Mouse (Mus musculus) limb, embryonic 12.5 days (tissue): ENCODE results near the gene Atg10. TPM values are rescaled to one million over a fixed set of nuclear protein-coding genes. Genes with fewer than 3 reads are reported as not detected.

Experiments used
- ATAC-seq: fragments of 200-750 bp; cut with Nextera tagmentation; 2 replicates; pipeline ENCODE4 v1.8.0; 2017; ENCODE audit warnings: low read depth, moderate TSS enrichment; ENCODE audit not compliant: insufficient number of reproducible peaks, insufficient read depth, low FRiP score, low TSS enrichment
- H3K27ac ChIP-seq: fragments of 300-500 bp; sonication (generic); 2 replicates; pipeline ENCODE4 v1.5.1; 2016; ENCODE audit warnings: mild to moderate bottlenecking, moderate library complexity
- H3K27me3 ChIP-seq: fragments of 300-500 bp; sonication (generic); 2 replicates; pipeline ENCODE4 v1.6.1; 2016; ENCODE audit warnings: mild to moderate bottlenecking, moderate library complexity
- H3K36me3 ChIP-seq: fragments of 300-500 bp; sonication (generic); 2 replicates; pipeline ENCODE4 v1.6.1; 2016; ENCODE audit warnings: mild to moderate bottlenecking, moderate library complexity
- H3K4me1 ChIP-seq: fragments of 300-500 bp; sonication (generic); replicated peaks from 2 replicates; pipeline ENCODE4 v1.6.1; 2016
- H3K4me2 ChIP-seq: fragments of 300-500 bp; sonication (generic); 2 replicates; pipeline ENCODE4 v1.6.1; 2016; ENCODE audit warnings: mild to moderate bottlenecking, moderate library complexity
- H3K4me3 ChIP-seq: fragments of 300-500 bp; sonication (generic); replicated peaks from 2 replicates; pipeline ENCODE4 v1.5.1; 2016; ENCODE audit warnings: mild to moderate bottlenecking
- H3K9ac ChIP-seq: fragments of 300-500 bp; sonication (generic); replicated peaks from 2 replicates; pipeline ENCODE4 v1.6.1; 2016; ENCODE audit warnings: mild to moderate bottlenecking, moderate library complexity
- H3K9me3 ChIP-seq: fragments of 300-500 bp; sonication (generic); 2 replicates; pipeline ENCODE4 v1.6.1; 2016; ENCODE audit warnings: mild to moderate bottlenecking, moderate library complexity
- WGBS: fragments of 180-500 bp; shearing (Covaris S2); methylation state at CpG from one replicate; pipeline ENCODE4 v1.1.7; 2016; 5-methylcytosine and 5-hydroxymethylcytosine counted together
- polyA plus RNA-seq: library from polyadenylated mRNA; unstranded; fragments of >200 nt; fragmentation: Nextera tagmentation; extraction: Ambion mirVana; gene quantifications from 2 replicates; pipeline ENCODE4 v1.2.1, GENCODE M21; 2016

Atg10 gene
- polyA plus RNA-seq, 1 experiment from 2014 or later, result 15.4 TPM

DNA sequence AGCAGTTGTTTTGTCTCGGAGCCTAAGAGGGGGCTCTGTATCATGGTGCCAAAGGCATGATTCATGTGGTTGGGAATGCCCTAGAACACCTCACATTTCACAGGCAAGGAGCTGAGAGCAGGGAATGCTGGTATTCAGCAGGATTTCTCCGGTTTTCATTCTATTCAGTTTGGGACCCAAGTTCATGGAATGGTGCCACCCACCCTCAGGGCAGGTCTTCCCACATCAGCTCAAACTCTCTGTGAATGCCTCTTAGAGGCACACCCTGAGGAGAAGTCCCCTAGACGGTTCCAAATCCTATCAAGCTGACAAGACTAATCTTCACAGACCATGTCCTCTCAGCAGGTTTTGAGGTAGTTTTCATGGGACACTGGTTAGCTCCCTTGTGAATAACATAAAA lies 211.9 kb downstream of the Atg10 start:
- H3K4me1 ChIP-seq, result no peaks in the 10 kb centered on the region
- H3K4me2 ChIP-seq, result no peak overlapping the region
- 74% methylated on average over 3 of the region's 3 CpGs for WGBS
- no peak for ATAC-seq
- no peaks in the 10 kb centered on the region for H3K9me3 ChIP-seq
- H3K36me3 ChIP-seq, result no peaks in the 10 kb centered on the region
- H3K9ac ChIP-seq, result no peak overlapping the region
- H3K27ac ChIP-seq, result no peak overlapping the region
- no peak overlapping the region for H3K4me3 ChIP-seq
- no peaks in the 10 kb centered on the region for H3K27me3 ChIP-seq

DNA sequence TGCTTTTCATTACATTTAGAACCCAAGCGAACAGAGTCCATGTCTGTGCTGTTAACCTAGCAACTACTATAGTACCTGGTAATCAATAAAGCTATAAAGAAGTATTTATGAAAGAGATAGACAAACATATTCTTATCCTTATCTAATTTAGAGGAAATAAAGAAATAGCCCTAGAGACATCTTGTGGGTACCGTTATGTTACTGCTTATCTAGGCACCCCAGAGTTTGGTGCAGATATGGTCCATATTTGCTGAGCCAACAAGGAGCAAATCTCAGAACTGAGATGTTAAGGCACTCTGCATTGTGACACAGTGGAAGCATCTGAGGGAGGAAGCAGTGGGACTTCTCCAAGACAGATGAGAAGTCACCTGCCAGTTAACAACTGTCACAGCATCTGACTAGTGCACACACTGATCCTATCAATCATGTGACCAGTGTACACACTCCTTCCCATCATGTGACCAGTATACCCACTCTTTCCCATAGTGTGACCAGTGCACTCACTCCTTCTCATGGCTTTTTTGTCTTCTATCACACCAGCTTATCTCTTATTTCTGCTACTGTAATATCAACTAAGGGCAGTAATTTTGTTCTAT lies 228.6 kb downstream of the Atg10 start:
- WGBS, result 74% methylated on average over 2 of the region's 2 CpGs
- Histone ChIP-seq H3K27ac (no peak overlapping the region), H3K9me3 (no peaks in the 10 kb centered on the region), H3K4me3 (no peak overlapping the region), H3K9ac (no peak overlapping the region), H3K36me3 (no peaks in the 10 kb centered on the region), H3K4me2 (no peak overlapping the region), H3K4me1 (no peaks in the 10 kb centered on the region), H3K27me3 (no peaks in the 10 kb centered on the region)
- no peak for ATAC-seq

DNA sequence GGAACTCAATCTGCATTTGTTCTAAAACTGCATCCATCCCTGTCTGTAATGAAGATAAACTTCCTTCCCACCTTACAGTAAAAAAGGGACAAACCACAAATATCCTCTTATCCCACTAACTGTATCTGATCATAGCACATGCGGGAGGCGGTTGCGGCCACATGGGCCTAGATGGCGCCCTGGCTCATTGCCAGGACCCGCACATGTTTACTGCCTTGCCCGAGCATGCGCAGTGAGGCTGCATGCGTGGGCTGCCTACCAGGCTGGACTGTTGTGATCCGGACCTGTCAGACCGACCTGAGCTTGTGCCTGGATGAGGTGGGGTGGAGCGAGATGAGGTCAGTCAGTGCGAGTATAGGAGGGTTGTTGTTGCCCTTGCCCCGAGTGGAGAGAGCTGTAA lies 230.2 kb downstream of the Atg10 start:
- H3K9me3 ChIP-seq, result no peaks in the 10 kb centered on the region
- H3K27me3 ChIP-seq, result no peaks in the 10 kb centered on the region
- no peak for ATAC-seq
- H3K27ac ChIP-seq, result no peak overlapping the region
- no peaks in the 10 kb centered on the region for H3K36me3 ChIP-seq
- no peak overlapping the region for H3K4me2 ChIP-seq
- H3K4me3 ChIP-seq, result no peak overlapping the region
- WGBS, result 85% methylated on average over 13 of the region's 13 CpGs
- H3K9ac ChIP-seq, result no peak overlapping the region
- H3K4me1 ChIP-seq, result no peaks in the 10 kb centered on the region

DNA sequence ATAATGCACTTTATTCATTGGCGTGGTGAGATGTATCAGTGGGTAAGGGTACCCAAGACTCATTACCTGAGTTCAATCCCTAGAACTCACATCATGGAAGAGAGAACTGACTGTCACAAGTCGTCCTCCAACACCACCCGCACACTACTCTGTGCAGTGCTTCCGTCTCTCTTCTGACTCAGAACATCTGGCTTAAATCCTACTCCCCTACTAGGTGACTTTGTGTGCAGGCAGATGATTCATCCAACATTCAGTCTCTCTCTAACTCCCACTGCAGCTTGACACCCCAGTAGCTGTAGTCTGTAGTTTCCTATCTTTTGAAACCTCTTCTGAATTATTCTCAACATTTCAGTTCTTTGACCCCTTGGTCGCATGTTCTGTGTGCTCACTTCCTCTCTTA lies 230.8 kb downstream of the Atg10 start:
- Histone ChIP-seq H3K36me3 (no peaks in the 10 kb centered on the region), H3K27ac (no peak overlapping the region), H3K27me3 (no peaks in the 10 kb centered on the region), H3K9me3 (no peaks in the 10 kb centered on the region), H3K9ac (no peak overlapping the region), H3K4me3 (no peak overlapping the region), H3K4me1 (no peaks in the 10 kb centered on the region), H3K4me2 (no peak overlapping the region)
- 85% methylated on average over 5 of the region's 5 CpGs for WGBS
- no peak for ATAC-seq

DNA sequence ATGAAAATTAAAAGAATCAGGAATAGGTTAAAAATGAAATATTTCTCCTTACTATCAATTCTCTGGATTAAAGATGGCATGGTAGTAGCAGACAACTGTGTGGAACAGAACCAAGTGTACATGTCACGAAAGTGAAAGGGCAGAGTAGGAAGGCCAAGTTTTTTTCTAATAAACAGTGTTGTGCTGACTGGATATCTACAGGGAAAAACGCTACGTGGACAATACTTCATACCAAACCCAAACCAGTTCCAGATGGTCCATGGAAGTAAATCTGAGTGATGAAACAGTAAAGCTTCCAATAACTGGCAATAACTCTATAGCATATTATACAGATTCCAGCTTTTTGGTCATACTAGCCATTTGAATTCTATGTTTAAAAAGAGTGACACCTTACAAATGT lies 235.5 kb downstream of the Atg10 start:
- no peak for ATAC-seq
- no peak overlapping the region for H3K27ac ChIP-seq
- no peak overlapping the region for H3K9ac ChIP-seq
- whole genome bisulfite sequencing, result 62% methylated on average over 3 of the region's 3 CpGs
- H3K27me3 ChIP-seq, result no peaks in the 10 kb centered on the region
- H3K4me1 ChIP-seq, result no peaks in the 10 kb centered on the region
- H3K4me3 ChIP-seq, result no peak overlapping the region
- H3K9me3 ChIP-seq, result no peaks in the 10 kb centered on the region
- H3K4me2 ChIP-seq, result no peak overlapping the region
- no peaks in the 10 kb centered on the region for H3K36me3 ChIP-seq

DNA sequence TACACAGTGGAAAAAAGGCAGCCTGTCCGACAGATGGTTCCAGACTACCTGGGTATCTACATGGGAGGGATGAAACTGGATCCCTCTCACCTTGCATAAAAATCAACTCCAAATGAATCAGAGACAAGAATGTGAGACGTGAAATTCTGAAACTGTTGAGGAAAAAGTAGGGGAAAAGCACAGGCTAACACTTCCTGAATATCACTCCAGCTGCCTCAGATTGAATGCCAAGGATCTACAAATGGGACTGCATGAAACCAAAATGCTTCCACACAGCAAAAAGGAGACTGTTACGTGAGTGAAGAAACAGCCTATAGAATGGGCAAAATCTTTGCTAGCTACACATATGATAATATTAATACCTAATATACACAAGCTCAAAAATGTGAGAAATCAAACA lies 238.4 kb downstream of the Atg10 start:
- H3K27ac ChIP-seq, result no peak overlapping the region
- no peak overlapping the region for H3K4me2 ChIP-seq
- no peak overlapping the region for H3K9ac ChIP-seq
- no peak overlapping the region for H3K4me3 ChIP-seq
- no peaks in the 10 kb centered on the region for H3K27me3 ChIP-seq
- H3K9me3 ChIP-seq, result no peaks in the 10 kb centered on the region
- WGBS, result 76% methylated on average over 3 of the region's 3 CpGs
- H3K36me3 ChIP-seq, result no peaks in the 10 kb centered on the region
- ATAC-seq, result no peak
- no peaks in the 10 kb centered on the region for H3K4me1 ChIP-seq

DNA sequence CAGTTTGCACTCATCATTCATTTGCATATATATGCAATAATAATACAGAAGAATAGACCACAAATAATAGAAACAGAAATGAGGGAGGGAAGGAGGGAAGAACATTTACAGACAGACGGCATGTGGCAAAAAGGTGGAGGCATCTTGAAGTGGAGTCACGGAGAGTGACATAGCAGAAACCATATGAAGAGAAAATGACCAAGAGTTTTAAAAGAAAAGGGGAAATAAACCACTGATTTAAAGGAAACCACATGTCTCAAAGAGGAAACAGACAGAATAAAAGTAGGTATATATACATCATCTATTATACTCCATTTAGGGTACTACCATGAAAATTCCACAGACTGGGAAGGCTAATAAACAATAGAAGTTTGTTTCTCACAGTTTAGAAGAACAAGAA lies 239.7 kb downstream of the Atg10 start:
- H3K27me3 ChIP-seq, result no peaks in the 10 kb centered on the region
- no peak for ATAC-seq
- no peak overlapping the region for H3K9ac ChIP-seq
- no peak overlapping the region for H3K4me2 ChIP-seq
- no peaks in the 10 kb centered on the region for H3K9me3 ChIP-seq
- 73% methylated on average over 2 of the region's 2 CpGs for WGBS
- no peaks in the 10 kb centered on the region for H3K36me3 ChIP-seq
- H3K27ac ChIP-seq, result no peak overlapping the region
- no peaks in the 10 kb centered on the region for H3K4me1 ChIP-seq
- no peak overlapping the region for H3K4me3 ChIP-seq

DNA sequence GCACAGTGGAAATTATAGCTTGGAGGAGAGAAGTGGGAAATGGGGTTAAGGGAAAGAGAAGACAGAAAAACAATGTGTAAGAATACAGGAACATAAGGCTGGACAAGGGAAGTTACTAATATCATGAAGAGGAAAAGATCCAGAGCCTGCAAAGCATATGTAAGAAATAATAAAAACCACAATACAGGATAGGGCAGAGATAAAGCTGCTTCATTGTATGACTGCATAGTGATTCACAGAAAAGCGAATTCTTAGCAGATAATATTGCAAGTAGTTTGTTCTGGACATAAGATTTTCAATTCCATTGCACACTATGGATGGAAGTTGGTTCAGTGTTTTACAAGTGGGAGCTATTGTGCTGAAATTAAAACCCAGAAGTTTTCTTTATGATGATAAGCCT lies 242.0 kb downstream of the Atg10 start:
- no peaks in the 10 kb centered on the region for H3K9me3 ChIP-seq
- H3K4me1 ChIP-seq, result no peaks in the 10 kb centered on the region
- WGBS, result 86% methylated on average over 1 of the region's 1 CpGs
- H3K27me3 ChIP-seq, result no peaks in the 10 kb centered on the region
- H3K27ac ChIP-seq, result no peak overlapping the region
- H3K36me3 ChIP-seq, result no peaks in the 10 kb centered on the region
- no peak overlapping the region for H3K9ac ChIP-seq
- H3K4me3 ChIP-seq, result no peak overlapping the region
- H3K4me2 ChIP-seq, result no peak overlapping the region
- no peak for ATAC-seq

DNA sequence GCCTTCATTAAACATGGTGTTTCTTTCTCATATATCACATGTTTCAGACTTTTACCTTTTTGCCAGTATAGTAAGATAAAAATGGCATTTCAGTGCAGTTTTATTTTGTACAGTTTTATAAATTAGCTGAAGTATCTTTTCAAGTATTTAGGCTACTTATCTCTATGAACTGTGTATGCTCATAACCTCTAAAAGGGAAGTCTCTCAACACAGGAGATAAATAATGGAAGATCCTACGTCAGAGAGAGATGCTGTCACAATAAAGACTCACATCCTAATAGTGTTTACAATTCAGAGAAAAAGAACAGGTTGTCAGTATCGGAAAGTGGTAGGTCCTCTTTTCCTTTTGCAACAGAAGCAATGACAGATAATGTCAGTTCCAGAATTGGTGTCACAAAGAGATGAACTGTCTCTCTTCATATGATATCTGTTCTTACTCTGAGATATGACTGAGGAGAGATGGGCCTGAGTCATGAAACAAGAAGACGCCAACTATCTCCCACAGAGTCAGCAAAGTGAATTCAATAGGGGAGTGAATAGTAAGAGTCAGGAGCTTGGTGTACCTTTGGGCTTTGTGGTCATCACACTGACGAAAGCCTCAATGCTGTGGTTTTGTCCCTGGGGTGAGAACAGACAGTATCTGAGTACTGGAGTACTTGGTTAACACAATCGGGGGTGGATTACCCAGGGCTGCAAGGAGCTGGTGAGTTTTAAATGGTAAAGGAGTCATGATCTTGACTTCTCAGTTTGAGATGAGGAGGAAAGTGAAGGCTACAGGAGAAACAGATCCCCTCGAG lies 242.7 kb downstream of the Atg10 start:
- no peaks in the 10 kb centered on the region for H3K4me1 ChIP-seq
- ATAC-seq, result no peak
- no peaks in the 10 kb centered on the region for H3K9me3 ChIP-seq
- no peaks in the 10 kb centered on the region for H3K27me3 ChIP-seq
- no peak overlapping the region for H3K27ac ChIP-seq
- H3K4me3 ChIP-seq, result no peak overlapping the region
- WGBS, result 89% methylated on average over 6 of the region's 6 CpGs
- no peak overlapping the region for H3K9ac ChIP-seq
- no peaks in the 10 kb centered on the region for H3K36me3 ChIP-seq
- no peak overlapping the region for H3K4me2 ChIP-seq

DNA sequence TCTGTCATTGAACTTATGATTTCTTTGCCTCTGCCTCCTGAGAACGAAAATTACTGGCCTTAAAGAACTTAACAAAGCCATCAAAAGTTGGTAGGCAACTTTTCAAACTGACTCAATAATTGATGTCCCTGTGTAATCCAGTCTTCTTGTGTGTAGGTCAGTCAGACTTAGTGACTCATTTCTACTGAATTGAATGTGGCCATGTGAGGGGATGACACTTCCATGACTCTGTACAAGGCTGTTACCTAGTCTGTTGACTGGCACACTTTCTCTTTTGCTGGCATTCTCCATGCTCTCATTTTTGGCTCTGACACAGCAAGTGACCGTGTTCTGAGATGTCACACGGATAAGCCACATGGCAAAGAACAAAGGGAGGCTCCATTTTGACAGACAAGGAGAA lies 246.7 kb downstream of the Atg10 start:
- Histone ChIP-seq H3K27me3 (no peaks in the 10 kb centered on the region), H3K9ac (no peak overlapping the region), H3K4me1 (peaks cover 7% of the 10 kb centered on the region; the same call in 1 of the 2 replicates), H3K9me3 (no peaks in the 10 kb centered on the region), H3K36me3 (no peaks in the 10 kb centered on the region), H3K27ac (no peak overlapping the region), H3K4me2 (no peak overlapping the region), H3K4me3 (no peak overlapping the region)
- 85% methylated on average over 3 of the region's 3 CpGs for WGBS
- no peak for ATAC-seq

DNA sequence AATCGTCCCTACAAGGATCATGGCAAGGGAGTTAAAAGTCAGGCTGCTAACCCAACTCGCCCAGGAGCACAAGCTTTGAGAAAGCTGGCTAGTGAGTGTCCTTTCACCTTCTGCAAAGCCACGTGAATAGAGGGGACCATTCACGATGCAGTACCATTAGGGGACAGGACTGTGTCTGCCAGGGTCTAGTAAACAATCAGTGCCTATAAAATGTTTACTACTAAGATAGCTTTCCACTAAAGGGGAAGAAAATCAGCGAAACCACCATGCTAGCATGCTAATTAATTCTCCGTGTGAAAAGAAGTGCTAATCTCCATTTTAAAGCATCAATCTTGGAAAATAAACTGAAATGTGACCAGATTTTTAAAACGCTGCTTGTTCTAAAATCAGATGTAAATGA lies 250.4 kb downstream of the Atg10 start:
- H3K4me2 ChIP-seq, result no peak overlapping the region
- peaks cover 19% of the 10 kb centered on the region; the same call in 1 of the 2 replicates for H3K4me1 ChIP-seq
- no peaks in the 10 kb centered on the region for H3K27me3 ChIP-seq
- no peaks in the 10 kb centered on the region for H3K36me3 ChIP-seq
- H3K9ac ChIP-seq, result no peak overlapping the region
- no peak for ATAC-seq
- WGBS, result 23% methylated on average over 7 of the region's 7 CpGs
- no peak overlapping the region for H3K4me3 ChIP-seq
- no peak overlapping the region for H3K27ac ChIP-seq
- H3K9me3 ChIP-seq, result no peaks in the 10 kb centered on the region
